Mouse (Mus musculus): ENCODE measurements around the gene Scfd2. TPM values are rescaled to one million over a fixed set of nuclear protein-coding genes. Genes with fewer than 3 reads are reported as not detected.
A peak's percentile ranks its signal among the peaks of the same experiment; 100 is the strongest.

Scfd2 gene
- polyA plus RNA-seq, 1 experiment = 12.4 TPM

DNA sequence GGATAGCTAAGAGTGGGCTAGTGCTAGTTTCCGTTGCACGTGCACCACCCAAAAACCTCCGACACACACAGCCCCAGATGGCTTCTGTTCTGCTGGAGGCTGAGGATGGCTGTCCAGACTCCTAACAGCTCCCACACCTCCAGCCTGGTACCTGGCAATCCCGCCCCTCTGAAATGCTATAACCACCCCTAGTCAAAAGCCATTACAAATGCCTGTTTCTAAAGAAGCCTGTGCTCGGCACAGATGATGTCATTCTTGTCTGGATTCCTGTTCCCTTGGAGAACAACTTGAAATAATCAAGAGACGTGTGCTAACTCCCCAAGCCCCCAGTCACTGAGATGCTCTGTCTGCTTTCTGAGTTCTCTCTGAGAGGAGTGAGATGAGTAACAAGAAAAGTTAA lies 143.5 kb downstream of the Scfd2 start:
- no peak for TF ChIP-seq POLR2A (IDR thresholded peaks at IDR 0.05; ENCODE audit: borderline replicate concordance, extremely low read depth, low read depth, low read length)
- TF ChIP-seq CTCF (IDR thresholded peaks at IDR 0.05; ENCODE audit: insufficient read depth, low read length) = no peak
- no peak overlapping the region for H3K4me3 ChIP-seq (replicated peaks; ENCODE audit: extremely low read depth, low read depth, low read length)
- 62% methylated on average over 6 of the region's 6 CpGs for WGBS
- no peak for DNase-seq
- H3K4me1 ChIP-seq (ENCODE audit: control insufficient read depth, insufficient read depth, low read length) = no peaks in the 10 kb centered on the region

DNA sequence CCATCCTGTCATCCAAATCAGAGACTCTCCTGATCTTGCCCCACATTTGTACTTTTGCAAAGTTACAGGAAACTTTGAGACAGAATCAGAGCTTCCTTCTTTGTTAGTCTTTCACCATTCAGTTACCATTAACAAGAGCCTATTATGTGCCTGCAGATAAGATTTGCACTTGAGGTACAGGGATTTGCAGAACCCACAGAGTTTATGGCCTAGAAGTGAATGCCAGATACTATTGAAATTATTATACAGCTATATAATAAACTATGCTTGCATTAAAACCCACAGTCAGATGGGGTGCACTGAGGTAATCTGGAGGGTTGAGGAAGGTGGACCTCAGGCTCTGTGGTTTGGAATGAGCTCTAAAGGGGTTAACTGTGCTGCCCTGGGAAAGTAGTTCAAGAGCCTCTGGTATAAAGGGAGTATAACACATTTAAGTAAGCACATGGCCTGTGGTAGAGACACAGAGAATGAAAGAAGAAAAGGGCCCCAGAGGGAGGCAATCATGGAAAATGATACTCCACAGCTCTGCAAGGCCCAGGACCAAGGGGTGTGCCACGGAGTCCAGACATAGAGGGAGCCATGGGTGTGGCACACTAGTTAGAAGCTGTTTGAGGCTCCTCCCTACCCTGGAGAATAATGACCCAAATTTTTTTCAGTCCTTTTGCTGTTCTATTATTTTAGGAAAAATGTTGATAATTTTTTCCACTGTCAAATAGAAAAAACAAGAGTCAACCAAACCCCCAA lies 144.2 kb downstream of the Scfd2 start:
- TF ChIP-seq POLR2A (IDR thresholded peaks at IDR 0.05; ENCODE audit: borderline replicate concordance, extremely low read depth, low read depth, low read length) (no peak), CTCF (IDR thresholded peaks at IDR 0.05; ENCODE audit: insufficient read depth, low read length) (no peak)
- 53% methylated on average over 1 of the region's 1 CpGs for WGBS
- Histone ChIP-seq H3K4me3 (replicated peaks; ENCODE audit: extremely low read depth, low read depth, low read length) (no peak overlapping the region), H3K4me1 (ENCODE audit: control insufficient read depth, insufficient read depth, low read length) (no peaks in the 10 kb centered on the region)
- no peak for DNase-seq

DNA sequence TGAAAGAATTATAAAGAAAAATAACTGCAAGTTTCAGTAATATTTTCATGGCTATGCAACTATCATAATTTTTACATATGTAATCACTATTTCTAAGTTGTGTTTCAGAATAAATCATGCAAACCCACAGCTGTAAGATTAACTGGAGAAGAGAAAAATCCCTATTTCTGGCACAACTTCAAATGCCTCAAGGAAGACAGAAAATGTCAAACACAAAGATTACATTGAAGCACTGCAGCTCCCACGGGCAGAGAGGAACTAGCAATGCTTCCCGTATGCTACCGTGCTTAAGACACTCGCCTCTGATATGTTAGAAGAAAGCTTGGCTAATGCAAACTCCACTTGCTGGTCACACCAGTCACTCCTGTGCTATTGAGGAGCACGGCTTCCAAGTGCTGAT lies 151.5 kb downstream of the Scfd2 start:
- TF ChIP-seq POLR2A (IDR thresholded peaks at IDR 0.05; ENCODE audit: borderline replicate concordance, extremely low read depth, low read depth, low read length) (no peak), CTCF (IDR thresholded peaks at IDR 0.05; ENCODE audit: insufficient read depth, low read length) (no peak)
- DNase-seq = no peak
- Histone ChIP-seq H3K4me1 (ENCODE audit: control insufficient read depth, insufficient read depth, low read length) (no peaks in the 10 kb centered on the region), H3K4me3 (replicated peaks; ENCODE audit: extremely low read depth, low read depth, low read length) (no peak overlapping the region)
- 74% methylated on average over 5 of the region's 5 CpGs for WGBS

DNA sequence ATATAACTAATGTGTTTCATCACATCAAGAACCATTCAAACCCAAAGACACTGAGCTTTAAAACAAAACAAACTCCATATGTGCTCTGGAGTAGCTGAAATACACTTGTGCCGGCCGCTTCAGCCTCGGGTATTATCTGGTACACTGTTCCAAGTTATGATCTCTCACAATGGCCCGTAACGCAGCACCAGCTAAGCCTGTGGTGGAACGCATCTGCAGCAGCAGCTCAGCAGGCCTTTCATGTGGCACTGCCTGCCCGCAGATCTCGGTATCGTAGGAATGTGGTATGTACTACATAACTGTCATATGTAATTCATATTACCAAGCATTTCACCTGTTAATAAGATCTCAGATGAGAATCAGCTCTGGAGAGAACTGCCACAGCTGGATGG lies 164.9 kb downstream of the Scfd2 start:
- 0 out of 2 replicates have a peak, but pooled peaks cover 4% of the 10 kb centered on the region for H3K4me1 ChIP-seq (ENCODE audit: control insufficient read depth, insufficient read depth, low read length)
- no peak for DNase-seq
- H3K4me3 ChIP-seq (replicated peaks; ENCODE audit: extremely low read depth, low read depth, low read length) = no peak overlapping the region
- 86% methylated on average over 9 of the region's 9 CpGs for WGBS
- TF ChIP-seq POLR2A (IDR thresholded peaks at IDR 0.05; ENCODE audit: borderline replicate concordance, extremely low read depth, low read depth, low read length) (no peak), CTCF (IDR thresholded peaks at IDR 0.05; ENCODE audit: insufficient read depth, low read length) (no peak)

DNA sequence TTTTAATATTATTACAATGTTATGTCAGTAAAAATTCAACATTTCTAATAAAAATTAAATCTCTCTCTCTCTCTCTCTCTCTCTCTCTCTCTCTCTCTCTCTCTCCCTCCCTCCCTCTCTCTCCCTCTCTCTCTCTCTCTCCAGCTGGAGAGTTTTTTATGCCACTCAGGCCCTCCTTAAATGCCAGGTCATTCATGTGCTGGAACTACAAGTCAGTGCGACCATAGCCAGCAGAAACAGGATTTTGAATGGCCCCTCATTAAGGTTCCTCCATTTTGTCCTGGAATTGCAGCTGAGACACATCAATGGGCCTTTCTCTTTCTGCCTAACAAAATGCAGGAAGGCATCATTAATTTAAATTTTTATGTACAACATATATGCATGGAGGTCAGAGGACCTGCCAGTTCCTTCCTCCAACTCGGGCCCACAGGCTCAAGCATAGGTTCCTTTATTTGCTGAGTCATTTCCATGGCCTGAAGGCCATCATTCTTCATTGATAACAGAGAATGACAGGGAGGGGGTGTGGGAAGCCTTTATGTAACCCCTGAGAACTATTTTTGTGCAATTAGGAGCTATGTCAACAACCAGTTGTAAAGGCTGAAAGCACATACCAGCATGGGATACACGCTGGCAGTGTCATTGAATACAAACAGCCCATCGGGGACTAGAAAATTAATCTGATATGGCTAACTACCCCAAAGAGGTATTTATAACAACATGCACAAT lies 165.4 kb downstream of the Scfd2 start:
- Histone ChIP-seq H3K4me1 (ENCODE audit: control insufficient read depth, insufficient read depth, low read length) (0 out of 2 replicates have a peak, but pooled peaks cover 4% of the 10 kb centered on the region), H3K4me3 (replicated peaks; ENCODE audit: extremely low read depth, low read depth, low read length) (no peak overlapping the region)
- DNase-seq = no peak
- no peak for TF ChIP-seq CTCF (IDR thresholded peaks at IDR 0.05; ENCODE audit: insufficient read depth, low read length)
- TF ChIP-seq POLR2A (IDR thresholded peaks at IDR 0.05; ENCODE audit: borderline replicate concordance, extremely low read depth, low read depth, low read length) = no peak
- WGBS = 58% methylated on average over 4 of the region's 4 CpGs

DNA sequence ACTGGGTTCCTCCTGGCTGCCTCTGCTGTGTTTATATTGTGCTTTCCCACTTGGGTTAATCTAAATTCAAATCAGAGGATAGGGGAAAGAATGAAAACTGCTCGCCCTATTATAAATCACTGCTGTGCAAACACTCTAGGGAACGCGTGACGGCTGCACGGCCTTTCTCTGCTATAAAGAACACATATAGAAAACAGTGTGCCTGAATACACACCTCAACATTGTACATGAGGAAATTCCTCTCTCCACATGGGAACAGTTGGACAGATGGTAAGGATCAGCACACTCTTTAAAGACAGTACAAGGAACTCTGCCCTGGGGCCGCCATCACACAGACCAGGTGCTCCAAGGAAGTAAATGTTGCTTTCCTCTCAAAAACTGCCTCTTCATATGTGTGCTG lies 166.2 kb downstream of the Scfd2 start:
- 50% methylated on average over 6 of the region's 6 CpGs for WGBS
- no peak overlapping the region for H3K4me3 ChIP-seq (replicated peaks; ENCODE audit: extremely low read depth, low read depth, low read length)
- TF ChIP-seq POLR2A (IDR thresholded peaks at IDR 0.05; ENCODE audit: borderline replicate concordance, extremely low read depth, low read depth, low read length) = no peak
- no peak for TF ChIP-seq CTCF (IDR thresholded peaks at IDR 0.05; ENCODE audit: insufficient read depth, low read length)
- DNase-seq = no peak
- 0 out of 2 replicates have a peak, but pooled peaks cover 4% of the 10 kb centered on the region for H3K4me1 ChIP-seq (ENCODE audit: control insufficient read depth, insufficient read depth, low read length)

DNA sequence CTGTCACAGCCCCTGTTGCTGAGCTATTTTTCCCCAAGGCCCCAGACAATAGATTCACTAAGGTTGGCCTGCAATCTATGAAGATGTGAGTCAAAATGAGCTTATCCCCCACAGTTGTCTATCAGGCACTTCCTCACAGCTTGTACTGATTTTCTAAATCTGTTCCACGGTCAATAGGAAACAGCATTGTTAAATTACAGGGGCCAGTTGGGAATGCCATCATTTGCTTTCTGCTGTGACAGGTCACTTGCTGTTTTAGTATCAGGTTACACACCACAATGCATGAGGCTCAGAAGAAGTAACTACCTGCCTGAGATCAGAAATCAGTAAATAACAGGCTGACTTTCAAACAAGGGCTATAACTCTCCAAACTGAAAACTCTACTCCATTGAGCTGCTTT lies 168.3 kb downstream of the Scfd2 start:
- DNase-seq = no peak
- WGBS = 47% methylated on average over 1 of the region's 1 CpGs
- TF ChIP-seq CTCF (IDR thresholded peaks at IDR 0.05; ENCODE audit: insufficient read depth, low read length) (no peak), POLR2A (IDR thresholded peaks at IDR 0.05; ENCODE audit: borderline replicate concordance, extremely low read depth, low read depth, low read length) (no peak)
- Histone ChIP-seq H3K4me3 (replicated peaks; ENCODE audit: extremely low read depth, low read depth, low read length) (no peak overlapping the region), H3K4me1 (ENCODE audit: control insufficient read depth, insufficient read depth, low read length) (0 out of 2 replicates have a peak, but pooled peaks cover 4% of the 10 kb centered on the region)

DNA sequence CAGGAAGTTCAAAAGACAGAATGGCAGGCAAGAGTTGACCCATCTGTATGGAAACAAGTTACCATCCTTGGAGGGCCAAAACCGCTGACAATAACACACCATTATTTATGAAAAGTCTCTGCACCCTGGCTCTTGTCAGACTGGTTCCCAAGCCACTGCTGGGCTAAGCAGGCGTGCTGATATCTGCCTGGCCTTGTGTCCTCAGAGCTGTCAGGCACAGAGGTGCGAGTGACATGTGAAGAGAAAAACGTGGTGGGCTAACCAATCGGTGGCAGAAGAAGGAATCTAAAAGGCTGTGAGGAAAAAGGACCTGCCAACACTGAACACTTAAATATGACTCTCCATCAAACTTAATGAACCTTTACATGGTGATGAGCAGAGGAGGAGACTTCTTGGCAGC lies 170.0 kb downstream of the Scfd2 start:
- WGBS = 44% methylated on average over 5 of the region's 5 CpGs
- 0 out of 2 replicates have a peak, but pooled peaks cover 4% of the 10 kb centered on the region for H3K4me1 ChIP-seq (ENCODE audit: control insufficient read depth, insufficient read depth, low read length)
- TF ChIP-seq CTCF (IDR thresholded peaks at IDR 0.05; ENCODE audit: insufficient read depth, low read length) = no peak
- TF ChIP-seq POLR2A (IDR thresholded peaks at IDR 0.05; ENCODE audit: borderline replicate concordance, extremely low read depth, low read depth, low read length) = no peak
- peak; percentile 7 for DNase-seq
- no peak overlapping the region for H3K4me3 ChIP-seq (replicated peaks; ENCODE audit: extremely low read depth, low read depth, low read length)

DNA sequence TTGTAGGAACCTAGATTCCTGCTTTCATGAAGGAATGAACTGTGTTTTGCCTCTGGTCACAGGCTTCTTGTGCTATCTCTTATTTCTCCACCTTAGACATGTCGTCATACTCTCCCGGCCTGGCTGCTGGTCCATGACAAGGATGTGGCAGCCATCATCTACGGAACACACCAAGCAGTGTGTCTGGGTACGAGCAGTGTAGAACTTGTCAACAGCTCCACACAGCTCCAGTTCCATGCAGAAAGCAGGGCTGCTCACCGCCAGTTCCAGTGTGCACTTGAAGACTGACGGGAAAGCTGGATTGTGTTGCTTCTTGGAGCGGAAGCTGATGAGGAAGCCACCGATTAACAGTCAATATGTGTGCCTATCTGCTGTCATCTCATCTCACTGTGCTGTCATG lies 173.5 kb downstream of the Scfd2 start:
- no peaks in the 10 kb centered on the region for H3K4me1 ChIP-seq (ENCODE audit: control insufficient read depth, insufficient read depth, low read length)
- no peak for TF ChIP-seq POLR2A (IDR thresholded peaks at IDR 0.05; ENCODE audit: borderline replicate concordance, extremely low read depth, low read depth, low read length)
- no peak for TF ChIP-seq CTCF (IDR thresholded peaks at IDR 0.05; ENCODE audit: insufficient read depth, low read length)
- no peak overlapping the region for H3K4me3 ChIP-seq (replicated peaks; ENCODE audit: extremely low read depth, low read depth, low read length)
- no peak for DNase-seq
- WGBS = 85% methylated on average over 8 of the region's 8 CpGs
